Comparison of ENCODE assay signal across 9 mouse cellular contexts in the genomic region with DNA sequence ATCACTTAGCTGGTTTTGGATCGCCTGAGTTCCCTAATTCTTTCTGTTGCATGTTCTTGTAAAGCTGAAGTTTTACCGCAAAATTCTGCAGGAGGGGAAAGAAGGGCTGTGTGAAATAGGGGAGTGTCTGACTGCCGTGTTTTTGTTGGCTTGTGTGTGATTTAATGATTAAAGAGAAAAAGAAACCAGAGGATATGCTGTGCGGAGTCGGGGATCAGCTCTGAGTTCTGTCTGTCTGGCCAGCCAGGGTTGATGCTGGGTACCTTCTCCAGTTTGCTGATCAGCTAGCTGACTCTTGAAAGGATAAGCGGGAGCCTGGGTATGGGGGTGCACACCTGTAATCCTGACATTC. TPM values are rescaled to one million over a fixed set of nuclear protein-coding genes. Genes with fewer than 3 reads are reported as not detected.
DNase-seq lines count a peak whose midpoint lies in the region; ATAC-seq and TF ChIP-seq lines count a peak whose summit lies in the region.
"Had no signal": no experiment of that assay in that cellular context is flagged by ENCODE, and none has a peak within 500 bp of the region (broad histone marks: within the 10 kb centered on the region; RNA-seq: fewer than 3 reads in every experiment).

No protein-coding gene starts in this region.

- dilution Hi-C loops in CH12.LX (cut with MboI; ENCODE audit: extremely low pct_ligation_motif_present, extremely low pct_unique_long_range_greater_than_20kb, low sequenced_read_pairs) = no loop called here

- TF ChIP-seq EP300 in CH12.LX (IDR thresholded peaks at IDR 0.05; ENCODE audit: low read length) = no peak; the same call in none of the 2 replicates

- H3K9ac ChIP-seq in hindbrain, embryonic 12.5 days = no peak overlapping the region
- H3K9ac ChIP-seq in CH12.LX (ENCODE audit: insufficient read depth, low read depth) = peak overlapping the region; percentile 37
- no peak overlapping the region for H3K9ac ChIP-seq in embryonic facial prominence, embryonic 12.5 days
- no peak overlapping the region for H3K9ac ChIP-seq in limb, embryonic 14.5 days (ENCODE audit: low read depth, low read length, severe bottlenecking)

- no peak overlapping the region for H3K4me2 ChIP-seq in hindbrain, embryonic 12.5 days (replicated peaks)
- H3K4me2 ChIP-seq in CH12.LX (ENCODE audit: insufficient read depth, low read depth, poor library complexity, severe bottlenecking) = peak overlapping the region; percentile 41
- peak overlapping the region; percentile 43; the same call in 1 of the 2 replicates for H3K4me2 ChIP-seq in embryonic facial prominence, embryonic 12.5 days (replicated peaks)
- peak overlapping the region; percentile 48; the same call in 1 of the 2 replicates for H3K4me2 ChIP-seq in limb, embryonic 14.5 days (replicated peaks; ENCODE audit: low read depth, low read length, severe bottlenecking)

- ATAC-seq in hindbrain, embryonic 12.5 days (ENCODE audit: low FRiP score) = no peak
- ATAC-seq in embryonic facial prominence, embryonic 12.5 days (ENCODE audit: insufficient number of reproducible peaks, insufficient read depth, low FRiP score, low TSS enrichment) = no peak
- ATAC-seq in limb, embryonic 14.5 days (ENCODE audit: low FRiP score, low read depth) = no peak

- H3K4me1 ChIP-seq in hindbrain, embryonic 10.5 days (replicated peaks) = peaks cover 23% of the 10 kb centered on the region
- H3K4me1 ChIP-seq in hindbrain, embryonic 12.5 days = peaks cover 13% of the 10 kb centered on the region
- peaks cover 10 to 47% of the 10 kb centered on the region in 2 experiments for H3K4me1 ChIP-seq in CH12.LX (ENCODE audit: control insufficient read depth in 1 of 2, insufficient read depth in 2 of 2)
- peaks cover 25% of the 10 kb centered on the region for H3K4me1 ChIP-seq in embryonic facial prominence, embryonic 12.5 days
- peaks cover 35% of the 10 kb centered on the region for H3K4me1 ChIP-seq in limb, embryonic 14.5 days (ENCODE audit: control insufficient read depth, insufficient read depth, low read length)

- no peak for TF ChIP-seq CTCF in CH12.LX (conservative IDR thresholded peaks at IDR 0.05 in 1 of 2, IDR thresholded peaks at IDR 0.05 in 1 of 2; ENCODE audit: low read depth in 2 of 2, low read length in 2 of 2)

- TF ChIP-seq RAD21 in CH12.LX (IDR thresholded peaks at IDR 0.05; ENCODE audit: low read depth, low read length) = no peak

- peaks cover 28% of the 10 kb centered on the region for H3K36me3 ChIP-seq in hindbrain, embryonic 10.5 days
- no peaks in the 10 kb centered on the region for H3K36me3 ChIP-seq in hindbrain, embryonic 12.5 days
- H3K36me3 ChIP-seq in CH12.LX (replicated peaks in 1 of 2; ENCODE audit: control insufficient read depth in 1 of 2, insufficient read depth in 1 of 2, low read length in 1 of 2) = peaks cover 8 to 41% of the 10 kb centered on the region in 2 experiments
- H3K36me3 ChIP-seq in embryonic facial prominence, embryonic 12.5 days = peaks cover 6% of the 10 kb centered on the region; the same call in 1 of the 2 replicates
- no peaks in the 10 kb centered on the region for H3K36me3 ChIP-seq in limb, embryonic 14.5 days (ENCODE audit: control insufficient read depth, insufficient read depth, low read length)

- no peaks in the 10 kb centered on the region for H3K9me3 ChIP-seq in hindbrain, embryonic 10.5 days
- H3K9me3 ChIP-seq in hindbrain, embryonic 12.5 days (replicated peaks) = no peaks in the 10 kb centered on the region
- H3K9me3 ChIP-seq in CH12.LX (replicated peaks; ENCODE audit: low read length) = no peaks in the 10 kb centered on the region
- no peaks in the 10 kb centered on the region for H3K9me3 ChIP-seq in embryonic facial prominence, embryonic 12.5 days
- no peaks in the 10 kb centered on the region for H3K9me3 ChIP-seq in limb, embryonic 14.5 days (ENCODE audit: control insufficient read depth, low read length)

- H3K4me3 ChIP-seq in hindbrain, embryonic 10.5 days = peak overlapping the region; percentile 29; the same call in 1 of the 2 replicates
- H3K4me3 ChIP-seq in hindbrain, embryonic 12.5 days = no peak overlapping the region
- H3K4me3 ChIP-seq in CH12.LX (replicated peaks in 1 of 3; ENCODE audit: low read depth in 2 of 3, low read length in 2 of 3, poor library complexity in 1 of 3) = no peak overlapping the region
- no peak overlapping the region for H3K4me3 ChIP-seq in embryonic facial prominence, embryonic 12.5 days
- H3K4me3 ChIP-seq in limb, embryonic 14.5 days (replicated peaks; ENCODE audit: low read length) = peak overlapping the region; percentile 11; the same call in 1 of the 2 replicates

- no peak for DNase-seq in hindbrain, embryonic 10.5 days (ENCODE audit: low spot score)
- DNase-seq in CH12.LX (ENCODE audit: extremely low read depth) (no peak), adipocyte (ENCODE audit: low spot score) (no peak)
- no peak for DNase-seq in limb, embryonic 14.5 days (ENCODE audit: low spot score)
- DNase-seq in cerebellum, postnatal 25 days = no peak
- no peak for DNase-seq in adrenal gland, adult 18-20 months (ENCODE audit: low spot score in 2 of 2)

- WGBS in hindbrain, embryonic 10.5 days = 79% methylated on average over 6 of the region's 6 CpGs
- 73% methylated on average over 6 of the region's 6 CpGs for WGBS in hindbrain, embryonic 12.5 days
- 60% methylated on average over 6 of the region's 6 CpGs for WGBS in embryonic facial prominence, embryonic 12.5 days
- 40% methylated on average over 6 of the region's 6 CpGs for WGBS in limb, embryonic 14.5 days

- TF ChIP-seq POLR2A in CH12.LX (IDR thresholded peaks at IDR 0.05; ENCODE audit: low read depth, low read length) = no peak
- TF ChIP-seq POLR2A in limb, embryonic 14.5 days (IDR thresholded peaks at IDR 0.05; ENCODE audit: borderline replicate concordance, extremely low read depth, insufficient read depth, insufficient read length) = no peak

- in situ Hi-C loops in CH12.LX (cut with MboI; ENCODE audit: low pct_ligation_motif_present, low pct_unique_long_range_greater_than_20kb, low sequenced_read_pairs) = loop anchor here (5.0 kb wide), 1 partner anchor 182 kb away; no protein-coding TSS in a partner anchor

- H3K79me2 ChIP-seq in CH12.LX (replicated peaks; ENCODE audit: control insufficient read depth, extremely low read depth, insufficient read depth, poor library complexity, severe bottlenecking) = no peaks in the 10 kb centered on the region

- H3K27me3 ChIP-seq in hindbrain, embryonic 10.5 days (ENCODE audit: insufficient read depth, poor library complexity, severe bottlenecking) = no peaks in the 10 kb centered on the region
- no peaks in the 10 kb centered on the region for H3K27me3 ChIP-seq in hindbrain, embryonic 12.5 days
- H3K27me3 ChIP-seq in CH12.LX (replicated peaks) = no peaks in the 10 kb centered on the region
- H3K27me3 ChIP-seq in embryonic facial prominence, embryonic 12.5 days = no peaks in the 10 kb centered on the region
- no peaks in the 10 kb centered on the region for H3K27me3 ChIP-seq in limb, embryonic 14.5 days (ENCODE audit: control insufficient read depth, insufficient read depth, low read length)

- no peak overlapping the region for H3K27ac ChIP-seq in hindbrain, embryonic 10.5 days
- no peak overlapping the region for H3K27ac ChIP-seq in hindbrain, embryonic 12.5 days
- H3K27ac ChIP-seq in CH12.LX (ENCODE audit: insufficient read depth, low read depth) = no peak overlapping the region
- H3K27ac ChIP-seq in embryonic facial prominence, embryonic 12.5 days = no peak overlapping the region; the same call in 1 of the 2 replicates
- H3K27ac ChIP-seq in limb, embryonic 14.5 days (replicated peaks; ENCODE audit: low read depth, low read length) = peak overlapping the region; percentile 78; the same call in 1 of the 2 replicates

RNA-seq across cellular contexts. Expression of a gene that starts 9.4 kb away (rescaled TPM):
- polyA plus RNA-seq in hindbrain, embryonic 10.5 days (2016; fragmentation: Nextera tagmentation; extraction: Ambion mirVana) = 2.5 and 4.7 TPM in 2 replicates
- 2.1 and 2.2 TPM in 2 replicates for polyA plus RNA-seq in hindbrain, embryonic 12.5 days (2016; fragmentation: Nextera tagmentation; extraction: Ambion mirVana)
- total RNA-seq in CH12.LX (2012; rRNA removed) = 6.8 and 7.7 TPM in 2 replicates
- 7.5 and 9.3 TPM in 2 replicates for total RNA-seq in CH12.LX (2014; rRNA removed)
- polyA plus RNA-seq in CH12.LX (2012; ENCODE audit: insufficient read length, low read depth) = 12.1 and 13.8 TPM in 2 replicates
- 4.6 and 4.7 TPM in 2 replicates for polyA plus RNA-seq in embryonic facial prominence, embryonic 12.5 days (2016; fragmentation: Nextera tagmentation; extraction: Ambion mirVana)
- polyA plus RNA-seq in limb, embryonic 14.5 days (2012; rRNA removed) = 7.3 and 7.7 TPM in 2 replicates
- polyA plus RNA-seq in limb, embryonic 14.5 days (2014; fragmentation: Nextera tagmentation; extraction: Ambion mirVana) = 3.2 and 3.4 TPM in 2 replicates
- under 1 TPM; 0.51 to 0.56 TPM for total RNA-seq in adrenal gland, adult 18-20 months (2021)

RNA-seq across cellular contexts. Expression of a gene that starts 31.6 kb away (rescaled TPM):
- polyA plus RNA-seq in hindbrain, embryonic 10.5 days (2016; fragmentation: Nextera tagmentation; extraction: Ambion mirVana) = not detected in 2 replicates
- polyA plus RNA-seq in hindbrain, embryonic 12.5 days (2016; fragmentation: Nextera tagmentation; extraction: Ambion mirVana) = not detected in 2 replicates
- total RNA-seq in CH12.LX (2012; rRNA removed) = not detected in 2 replicates
- total RNA-seq in CH12.LX (2014; rRNA removed) = not detected in 2 replicates
- not detected in 2 replicates for polyA plus RNA-seq in CH12.LX (2012; ENCODE audit: insufficient read length, low read depth)
- polyA plus RNA-seq in embryonic facial prominence, embryonic 12.5 days (2016; fragmentation: Nextera tagmentation; extraction: Ambion mirVana) = not detected in 2 replicates
- polyA plus RNA-seq in limb, embryonic 14.5 days (2012; rRNA removed) = not detected in 2 replicates
- not detected in 2 replicates for polyA plus RNA-seq in limb, embryonic 14.5 days (2014; fragmentation: Nextera tagmentation; extraction: Ambion mirVana)
- total RNA-seq in adrenal gland, adult 18-20 months (2021) = not detected
- total RNA-seq: left cerebral cortex, postnatal 14 days had no signal

RNA-seq across cellular contexts. Expression of a gene that starts 38.7 kb away (rescaled TPM):
- polyA plus RNA-seq in hindbrain, embryonic 10.5 days (2016; fragmentation: Nextera tagmentation; extraction: Ambion mirVana) = not detected in 2 replicates
- 0.57 TPM in 1 of 2 replicates, not detected in the other for polyA plus RNA-seq in hindbrain, embryonic 12.5 days (2016; fragmentation: Nextera tagmentation; extraction: Ambion mirVana)
- not detected in 2 replicates for total RNA-seq in CH12.LX (2012; rRNA removed)
- not detected in 2 replicates for total RNA-seq in CH12.LX (2014; rRNA removed)
- not detected in 2 replicates for polyA plus RNA-seq in CH12.LX (2012; ENCODE audit: insufficient read length, low read depth)
- polyA plus RNA-seq in embryonic facial prominence, embryonic 12.5 days (2016; fragmentation: Nextera tagmentation; extraction: Ambion mirVana) = not detected in 2 replicates
- polyA plus RNA-seq in limb, embryonic 14.5 days (2012; rRNA removed) = not detected in 2 replicates
- not detected in 2 replicates for polyA plus RNA-seq in limb, embryonic 14.5 days (2014; fragmentation: Nextera tagmentation; extraction: Ambion mirVana)
- not detected for total RNA-seq in adrenal gland, adult 18-20 months (2021)
- total RNA-seq: left cerebral cortex, postnatal 14 days had no signal

RNA-seq across cellular contexts. Expression of a gene that starts 48.4 kb away (rescaled TPM):
- not detected in 2 replicates for polyA plus RNA-seq in hindbrain, embryonic 10.5 days (2016; fragmentation: Nextera tagmentation; extraction: Ambion mirVana)
- polyA plus RNA-seq in hindbrain, embryonic 12.5 days (2016; fragmentation: Nextera tagmentation; extraction: Ambion mirVana) = not detected in 2 replicates
- total RNA-seq in CH12.LX (2012; rRNA removed) = not detected in 2 replicates
- not detected in 2 replicates for total RNA-seq in CH12.LX (2014; rRNA removed)
- polyA plus RNA-seq in CH12.LX (2012; ENCODE audit: insufficient read length, low read depth) = not detected in 2 replicates
- polyA plus RNA-seq in embryonic facial prominence, embryonic 12.5 days (2016; fragmentation: Nextera tagmentation; extraction: Ambion mirVana) = not detected in 2 replicates
- polyA plus RNA-seq in limb, embryonic 14.5 days (2012; rRNA removed) = not detected in 2 replicates
- not detected in 2 replicates for polyA plus RNA-seq in limb, embryonic 14.5 days (2014; fragmentation: Nextera tagmentation; extraction: Ambion mirVana)
- not detected for total RNA-seq in adrenal gland, adult 18-20 months (2021)
- total RNA-seq: left cerebral cortex, postnatal 14 days had no signal

RNA-seq across cellular contexts. Expression of a gene that starts 53.6 kb away (rescaled TPM):
- polyA plus RNA-seq in hindbrain, embryonic 10.5 days (2016; fragmentation: Nextera tagmentation; extraction: Ambion mirVana) = not detected in 2 replicates
- polyA plus RNA-seq in hindbrain, embryonic 12.5 days (2016; fragmentation: Nextera tagmentation; extraction: Ambion mirVana) = not detected in 2 replicates
- not detected in 2 replicates for total RNA-seq in CH12.LX (2012; rRNA removed)
- total RNA-seq in CH12.LX (2014; rRNA removed) = not detected in 2 replicates
- not detected in 2 replicates for polyA plus RNA-seq in CH12.LX (2012; ENCODE audit: insufficient read length, low read depth)
- not detected in 2 replicates for polyA plus RNA-seq in embryonic facial prominence, embryonic 12.5 days (2016; fragmentation: Nextera tagmentation; extraction: Ambion mirVana)
- not detected in 2 replicates for polyA plus RNA-seq in limb, embryonic 14.5 days (2012; rRNA removed)
- not detected in 2 replicates for polyA plus RNA-seq in limb, embryonic 14.5 days (2014; fragmentation: Nextera tagmentation; extraction: Ambion mirVana)
- not detected for total RNA-seq in adrenal gland, adult 18-20 months (2021)
- total RNA-seq: left cerebral cortex, postnatal 14 days had no signal

Comparison
In these comparisons a context has a peak if more than half of its experiments do, and no peak if none do; other contexts are left out.
1. H3K4me3 ChIP-seq: peak in hindbrain, embryonic 10.5 days (single experiment) and limb, embryonic 14.5 days (single experiment); none in hindbrain, embryonic 12.5 days (single experiment), CH12.LX (0 of 3) and embryonic facial prominence, embryonic 12.5 days (single experiment).